Mouse (Mus musculus) CH12.LX (cell line): ENCODE results near the gene Pdhb.

ENCODE experiments used
- BHLHE40 ChIP-seq: IDR thresholded peaks from 2 replicates; pipeline ENCODE4 v1.6.1; 2011; ENCODE audit warnings: mild to moderate bottlenecking, low read depth, low read length, improper control_type of control experiment
- CTCF ChIP-seq, 2 experiments: IDR thresholded peaks in 1 of 2; conservative IDR thresholded peaks in 1 of 2; 2 replicates each; pipeline ENCODE4 v1.5.1; 2011 to 2012; ENCODE audit warnings: low read depth in 2 of 2, low read length in 2 of 2, improper control_type of control experiment in 1 of 2, inconsistent platforms in 1 of 2, mild to moderate bottlenecking in 1 of 2, moderate library complexity in 1 of 2
- IRF4 ChIP-seq: IDR thresholded peaks from 2 replicates; pipeline ENCODE4 v1.6.1; 2014; ENCODE audit warnings: low read depth, mild to moderate bottlenecking, inconsistent platforms, low read length, improper control_type of control experiment
- TCF12 ChIP-seq: IDR thresholded peaks from 2 replicates; pipeline ENCODE4 v1.6.1; 2014; ENCODE audit warnings: low read depth, mild to moderate bottlenecking, inconsistent platforms, low read length, improper control_type of control experiment
- UBTF ChIP-seq: IDR thresholded peaks from 2 replicates; pipeline ENCODE4 v1.6.1; 2012; ENCODE audit warnings: low read depth, mild to moderate bottlenecking, inconsistent platforms, low read length, improper control_type of control experiment, moderate library complexity
- USF2 ChIP-seq: conservative IDR thresholded peaks from 2 replicates; pipeline ENCODE4 v1.6.1; 2011; ENCODE audit warnings: low read depth, low read length, improper control_type of control experiment

DNA sequence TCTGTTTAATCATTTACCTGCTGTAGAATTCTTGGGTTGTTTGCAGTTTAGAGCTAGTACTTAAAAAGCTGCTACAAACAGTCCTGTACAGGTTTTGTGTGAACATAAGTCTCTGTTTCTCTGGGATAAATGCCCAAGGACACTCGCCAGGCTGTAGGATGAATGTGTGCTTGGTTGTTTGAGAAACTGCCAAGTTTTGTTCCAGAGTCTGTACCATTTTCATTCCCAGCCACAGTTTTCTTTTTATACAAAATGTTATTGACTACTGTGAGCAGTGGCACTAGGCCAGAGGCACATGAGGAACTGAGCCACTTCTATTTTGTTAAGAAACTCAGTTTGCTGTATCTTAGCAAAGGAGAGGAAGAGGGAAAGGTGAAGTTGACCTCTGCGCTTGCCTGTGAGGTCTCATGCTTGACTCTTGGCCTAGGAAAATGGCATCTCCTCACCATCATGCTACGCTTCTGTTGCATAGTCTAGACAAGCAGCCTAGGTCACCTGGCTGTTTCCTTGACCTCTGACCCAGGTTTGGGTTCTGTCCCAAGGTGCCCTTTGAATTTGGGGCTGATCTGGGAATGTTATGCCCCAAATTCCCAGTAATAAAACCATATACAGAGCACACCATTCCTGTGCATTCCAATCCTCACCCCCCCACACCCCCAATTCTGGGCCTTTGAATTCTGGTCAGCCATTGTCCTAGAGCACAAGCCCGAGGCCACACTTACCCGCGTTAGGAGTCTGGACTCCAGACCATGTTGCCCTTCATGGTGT lies 13.6 kb upstream of the Pdhb start:
- TF ChIP-seq CTCF (conservative IDR thresholded peaks at IDR 0.05 in 1 of 2, IDR thresholded peaks at IDR 0.05 in 1 of 2; ENCODE audit: low read depth in 2 of 2, low read length in 2 of 2) = no peak
- TF ChIP-seq UBTF = no peak
- TF ChIP-seq TCF12 = no peak
- TF ChIP-seq IRF4 = no peak
- TF ChIP-seq USF2 = no peak
- no peak for TF ChIP-seq BHLHE40
